Mouse (Mus musculus) A20 (cell line): ENCODE data around the gene Dus3l.
A peak's percentile ranks its signal among the peaks of the same experiment; 100 is the strongest.

Experiments used
- DNase-seq: peaks from one replicate; pipeline ENCODE4 v3.0.0-alpha.2; 2011; ENCODE audit warnings: low read depth, low spot score

Dus3l gene

GRCm38 (mm10) chr17:56792588-56792987 is 28.0 kb downstream of the Dus3l start:
- DNase-seq: no peak

GRCm38 (mm10) chr17:56793614-56794319 is 29.2 kb downstream of the Dus3l start:
- no peak for DNase-seq

GRCm38 (mm10) chr17:56799276-56799675 is 34.7 kb downstream of the Dus3l start:
- DNase-seq: no peak

- DNase-seq: no peak
Observed at GRCm38 (mm10) chr17:56802065-56802464, 37.5 kb downstream of the Dus3l start.

GRCm38 (mm10) chr17:56804952-56805351 is 40.4 kb downstream of the Dus3l start:
- DNase-seq: no peak

- no peak for DNase-seq
Observed at GRCm38 (mm10) chr17:56805784-56806183, 41.2 kb downstream of the Dus3l start.

GRCm38 (mm10) chr17:56808518-56808917 is 44.0 kb downstream of the Dus3l start:
- peak; percentile 53 for DNase-seq

- DNase-seq: no peak
Observed at GRCm38 (mm10) chr17:56810245-56810644, 45.7 kb downstream of the Dus3l start.

- no peak for DNase-seq
Observed at GRCm38 (mm10) chr17:56814316-56815056, 49.9 kb downstream of the Dus3l start.

GRCm38 (mm10) chr17:56815057-56815345 is 50.4 kb downstream of the Dus3l start:
- DNase-seq: no peak

GRCm38 (mm10) chr17:56818067-56818636 is 53.6 kb downstream of the Dus3l start:
- peak; percentile 65 for DNase-seq

- DNase-seq: no peak
Observed at GRCm38 (mm10) chr17:56819032-56819545, 54.5 kb downstream of the Dus3l start.
